Mouse (Mus musculus) forebrain, embryonic 10.5 days (tissue): ENCODE data around the gene Gm28729. TPM values are rescaled to one million over a fixed set of nuclear protein-coding genes. Genes with fewer than 3 reads are reported as not detected.
"Not testable (repeated sequence)": the region's sequence is repeated elsewhere in the genome, so short reads cannot be mapped to it uniquely, and the experiment has no call there.

Source experiments
- DNase-seq: peaks from one replicate; pipeline ENCODE4 v3.0.0-alpha.2; 2017; ENCODE audit warnings: low spot score; ENCODE audit errors: extremely low spot score
- H3K27ac ChIP-seq: fragments of 300-500 bp; sonication (generic); 2 replicates; pipeline ENCODE4 v1.5.1; 2016; ENCODE audit warnings: mild to moderate bottlenecking
- H3K27me3 ChIP-seq: fragments of 300-500 bp; sonication (generic); 2 replicates; pipeline ENCODE4 v1.6.1; 2016; ENCODE audit warnings: mild to moderate bottlenecking; ENCODE audit not compliant: poor library complexity, severe bottlenecking
- H3K36me3 ChIP-seq: fragments of 300-500 bp; sonication (generic); replicated peaks from 2 replicates; pipeline ENCODE4 v1.6.1; 2016; ENCODE audit warnings: mild to moderate bottlenecking, moderate library complexity
- H3K4me1 ChIP-seq: fragments of 300-500 bp; sonication (generic); 2 replicates; pipeline ENCODE4 v1.6.1; 2016
- H3K4me3 ChIP-seq: fragments of 300-500 bp; sonication (generic); 2 replicates; pipeline ENCODE4 v1.5.1; 2016; ENCODE audit warnings: mild to moderate bottlenecking, moderate library complexity
- H3K9me3 ChIP-seq: fragments of 300-500 bp; sonication (generic); 2 replicates; pipeline ENCODE4 v1.6.1; 2016; ENCODE audit warnings: mild to moderate bottlenecking, moderate library complexity
- WGBS: fragments of 180-500 bp; shearing (Covaris S2); methylation state at CpG from one replicate; pipeline ENCODE4 v1.1.7; 2016; 5-methylcytosine and 5-hydroxymethylcytosine counted together
- polyA plus RNA-seq: library from polyadenylated mRNA; unstranded; fragments of >200 nt; fragmentation: Nextera tagmentation; extraction: Ambion mirVana; gene quantifications from 2 replicates; pipeline ENCODE4 v1.2.1, GENCODE M21; 2016

Gene Gm28729
- polyA plus RNA-seq, 1 experiment from 2014 or later, result not detected

- Histone ChIP-seq H3K9me3 (no peaks in the 10 kb centered on the region), H3K27ac (no peak overlapping the region), H3K27me3 (no peaks in the 10 kb centered on the region), H3K4me3 (no peak overlapping the region), H3K4me1 (no peaks in the 10 kb centered on the region), H3K36me3 (no peaks in the 10 kb centered on the region)
- DNase-seq, result no peak
- WGBS, result 95% methylated on average over 5 of the region's 5 CpGs
Observed at GRCm38 (mm10) chr9:96515737-96516136, 9.3 kb downstream of the Gm28729 start.

GRCm38 (mm10) chr9:96514278-96514677 lies 10.8 kb downstream of the Gm28729 start:
- WGBS, result 89% methylated on average over 5 of the region's 5 CpGs
- DNase-seq, result no peak

GRCm38 (mm10) chr9:96506011-96506498 lies 19.0 kb downstream of the Gm28729 start:
- Histone ChIP-seq H3K27ac (peak overlapping the region; percentile 53; the same call in 1 of the 2 replicates), H3K4me1 (peaks cover 26% of the 10 kb centered on the region), H3K36me3 (no peaks in the 10 kb centered on the region), H3K9me3 (peaks cover 7% of the 10 kb centered on the region; the same call in 1 of the 2 replicates), H3K4me3 (no peak overlapping the region; the same call in 1 of the 2 replicates), H3K27me3 (no peaks in the 10 kb centered on the region)
- peak; percentile 37 for DNase-seq
- 51% methylated on average over 10 of the region's 10 CpGs for WGBS

More at GRCm38 (mm10) chr9:96514278-96514677, 10.8 kb downstream of the Gm28729 start:
- no peaks in the 10 kb centered on the region for H3K36me3 ChIP-seq
- H3K27me3 ChIP-seq, result no peaks in the 10 kb centered on the region
- no peaks in the 10 kb centered on the region for H3K4me1 ChIP-seq
- no peak overlapping the region for H3K4me3 ChIP-seq
- H3K27ac ChIP-seq, result no peak overlapping the region
- H3K9me3 ChIP-seq, result no peaks in the 10 kb centered on the region

- Histone ChIP-seq H3K4me3 (no peak overlapping the region), H3K27ac (0 out of 2 replicates have a peak overlapping the region, but pooled peaks have one; percentile 53), H3K9me3 (peaks cover 7% of the 10 kb centered on the region; the same call in 1 of the 2 replicates), H3K36me3 (no peaks in the 10 kb centered on the region), H3K27me3 (no peaks in the 10 kb centered on the region), H3K4me1 (peaks cover 26% of the 10 kb centered on the region)
- 93% methylated on average over 4 of the region's 4 CpGs for WGBS
- DNase-seq, result no peak
Observed at GRCm38 (mm10) chr9:96505156-96505555, 19.9 kb downstream of the Gm28729 start.

GRCm38 (mm10) chr9:96504116-96504895 lies 20.8 kb downstream of the Gm28729 start:
- DNase-seq, result no peak
- no peak overlapping the region for H3K4me3 ChIP-seq
- H3K36me3 ChIP-seq, result no peaks in the 10 kb centered on the region
- 0 out of 2 replicates have a peak overlapping the region, but pooled peaks have one; percentile 11 for H3K27ac ChIP-seq
- H3K27me3 ChIP-seq, result no peaks in the 10 kb centered on the region
- 82% methylated on average over 17 of the region's 17 CpGs for WGBS
- peaks cover 26% of the 10 kb centered on the region for H3K4me1 ChIP-seq
- H3K9me3 ChIP-seq, result peaks cover 9% of the 10 kb centered on the region; the same call in 1 of the 2 replicates

GRCm38 (mm10) chr9:96502856-96503610 lies 22.0 kb downstream of the Gm28729 start:
- no peaks in the 10 kb centered on the region for H3K27me3 ChIP-seq
- WGBS, result 84% methylated on average over 6 of the region's 6 CpGs
- H3K27ac ChIP-seq, result no peak overlapping the region
- H3K9me3 ChIP-seq, result peaks cover 17% of the 10 kb centered on the region; the same call in 1 of the 2 replicates
- no peak overlapping the region for H3K4me3 ChIP-seq
- H3K36me3 ChIP-seq, result no peaks in the 10 kb centered on the region
- H3K4me1 ChIP-seq, result peaks cover 26% of the 10 kb centered on the region
- DNase-seq, result no peak

GRCm38 (mm10) chr9:96501217-96501616 lies 23.8 kb downstream of the Gm28729 start:
- Histone ChIP-seq H3K9me3 (peaks cover 17% of the 10 kb centered on the region; the same call in 1 of the 2 replicates), H3K4me3 (no peak overlapping the region), H3K4me1 (peaks cover 23% of the 10 kb centered on the region), H3K27ac (no peak overlapping the region), H3K36me3 (no peaks in the 10 kb centered on the region), H3K27me3 (no peaks in the 10 kb centered on the region)
- no peak for DNase-seq
- WGBS, result 91% methylated on average over 7 of the region's 7 CpGs

- no peak for DNase-seq
Observed at GRCm38 (mm10) chr9:96493212-96493611, 31.9 kb downstream of the Gm28729 start.

GRCm38 (mm10) chr9:96491810-96492209 lies 33.3 kb downstream of the Gm28729 start:
- Histone ChIP-seq H3K27ac (no peak overlapping the region), H3K36me3 (no peaks in the 10 kb centered on the region)

More at GRCm38 (mm10) chr9:96493212-96493611, 31.9 kb downstream of the Gm28729 start:
- Histone ChIP-seq H3K4me3 (no peak overlapping the region), H3K27me3 (no peaks in the 10 kb centered on the region), H3K4me1 (peaks cover 11% of the 10 kb centered on the region; the same call in 1 of the 2 replicates), H3K27ac (no peak overlapping the region), H3K9me3 (no peaks in the 10 kb centered on the region), H3K36me3 (no peaks in the 10 kb centered on the region)
- WGBS, result 60% methylated on average over 3 of the region's 3 CpGs

GRCm38 (mm10) chr9:96487869-96488268 lies 37.2 kb downstream of the Gm28729 start:
- WGBS, result 95% methylated on average over 5 of the region's 5 CpGs
- H3K27ac ChIP-seq, H3K36me3 ChIP-seq, H3K4me3 ChIP-seq, DNase-seq, H3K27me3 ChIP-seq, H3K9me3 ChIP-seq: not testable (repeated sequence)
- peaks cover 14% of the 10 kb centered on the region for H3K4me1 ChIP-seq

More at GRCm38 (mm10) chr9:96491810-96492209, 33.3 kb downstream of the Gm28729 start:
- Histone ChIP-seq H3K27me3 (no peaks in the 10 kb centered on the region), H3K9me3 (no peaks in the 10 kb centered on the region), H3K4me1 (peaks cover 11% of the 10 kb centered on the region; the same call in 1 of the 2 replicates), H3K4me3 (no peak overlapping the region)
- WGBS, result 38% methylated on average over 12 of the region's 12 CpGs
- DNase-seq, result peak; percentile 57

- peaks cover 5% of the 10 kb centered on the region; the same call in 1 of the 2 replicates for H3K27me3 ChIP-seq
- no peak overlapping the region for H3K4me3 ChIP-seq
- H3K9me3 ChIP-seq, result no peaks in the 10 kb centered on the region
- no peaks in the 10 kb centered on the region for H3K36me3 ChIP-seq
- DNase-seq, result no peak
- H3K4me1 ChIP-seq, result peaks cover 15% of the 10 kb centered on the region
- 46% methylated on average over 2 of the region's 2 CpGs for WGBS
- no peak overlapping the region for H3K27ac ChIP-seq
Observed at GRCm38 (mm10) chr9:96483648-96484047, 41.4 kb downstream of the Gm28729 start.

GRCm38 (mm10) chr9:96483028-96483427 lies 42.0 kb downstream of the Gm28729 start:
- peaks cover 15% of the 10 kb centered on the region for H3K4me1 ChIP-seq
- H3K27me3 ChIP-seq, result peaks cover 5% of the 10 kb centered on the region; the same call in 1 of the 2 replicates
- 76% methylated on average over 3 of the region's 3 CpGs for WGBS
- H3K9me3 ChIP-seq, result no peaks in the 10 kb centered on the region
- H3K36me3 ChIP-seq, result no peaks in the 10 kb centered on the region
- H3K4me3 ChIP-seq, result no peak overlapping the region
- no peak for DNase-seq
- H3K27ac ChIP-seq, result no peak overlapping the region
